Mouse (Mus musculus): Measurements from ENCODE around the gene Tomm20. TPM values are rescaled to one million over a fixed set of nuclear protein-coding genes. Genes with fewer than 3 reads are reported as not detected.
"Not testable (repeated sequence)": the region's sequence is repeated elsewhere in the genome, so short reads cannot be mapped to it uniquely, and the experiment has no call there.

Tomm20 gene
- total and polyA plus RNA-seq, 3 experiments, result 70.1 to 195 (median 96.2) TPM

- Histone ChIP-seq H3K27me3 (ENCODE audit: control insufficient read depth, insufficient read depth, low read length) (no peaks in the 10 kb centered on the region), H3K79me2 (replicated peaks; ENCODE audit: control insufficient read depth, insufficient read depth, low read length) (no peaks in the 10 kb centered on the region), H3K4me3 (no peak overlapping the region), H3K27ac (peak overlapping the region; percentile 86), H3K36me3 (ENCODE audit: control insufficient read depth, insufficient read depth, low read length) (peaks cover 3% of the 10 kb centered on the region; the same call in 1 of the 2 replicates), H3K9ac (ENCODE audit: low read depth, low read length) (peak overlapping the region; percentile 52), H3K4me1 (ENCODE audit: control insufficient read depth, insufficient read depth, low read length) (peaks cover 35% of the 10 kb centered on the region)
- intact Hi-C loops (cut with DNase I), result loop anchor here (2.0 to 5.0 kb wide), 3 partner anchors 79 to 160 kb away; no protein-coding TSS in a partner anchor
- TF ChIP-seq CTCF (IDR thresholded peaks at IDR 0.05) (peak; percentile 56), EP300 (IDR thresholded peaks at IDR 0.05; ENCODE audit: insufficient read depth, low read depth, low read length) (0 out of 2 replicates have a peak, but pooled peaks have one; percentile 19), POLR2A (IDR thresholded peaks at IDR 0.05; ENCODE audit: insufficient read depth, low read depth, low read length) (no peak)
- DNase-seq, result peak in 1 of 2 experiments; percentile 64
- WGBS, result 28% methylated on average over 6 of the region's 6 CpGs
Measured at GRCm38 (mm10) chr8:126917179-126917905, 28.3 kb downstream of the Tomm20 start.

- intact Hi-C loops (cut with DNase I), result loop anchor here (2.0 to 5.0 kb wide), 3 partner anchors 78 to 159 kb away; no protein-coding TSS in a partner anchor
- Histone ChIP-seq H3K79me2 (replicated peaks; ENCODE audit: control insufficient read depth, insufficient read depth, low read length) (no peaks in the 10 kb centered on the region), H3K4me1 (ENCODE audit: control insufficient read depth, insufficient read depth, low read length) (peaks cover 35% of the 10 kb centered on the region), H3K36me3 (ENCODE audit: control insufficient read depth, insufficient read depth, low read length) (peaks cover 3% of the 10 kb centered on the region; the same call in 1 of the 2 replicates), H3K27ac (peak overlapping the region; percentile 86), H3K4me3 (no peak overlapping the region), H3K9ac (ENCODE audit: low read depth, low read length) (no peak overlapping the region), H3K27me3 (ENCODE audit: control insufficient read depth, insufficient read depth, low read length) (no peaks in the 10 kb centered on the region)
- DNase-seq, result no peak
- TF ChIP-seq POLR2A (IDR thresholded peaks at IDR 0.05; ENCODE audit: insufficient read depth, low read depth, low read length) (no peak), CTCF (IDR thresholded peaks at IDR 0.05) (no peak), EP300 (IDR thresholded peaks at IDR 0.05; ENCODE audit: insufficient read depth, low read depth, low read length) (no peak)
- WGBS, result 91% methylated on average over 4 of the region's 4 CpGs
Measured at GRCm38 (mm10) chr8:126916611-126917010, 29.0 kb downstream of the Tomm20 start.

- H3K27ac ChIP-seq, result peak overlapping the region; percentile 66
- H3K9ac ChIP-seq (ENCODE audit: low read depth, low read length), result peak overlapping the region; percentile 45
Measured at GRCm38 (mm10) chr8:126914609-126915375, 30.9 kb downstream of the Tomm20 start.

GRCm38 (mm10) chr8:126914107-126914490 lies 31.5 kb downstream of the Tomm20 start:
- intact Hi-C loops (cut with DNase I), result not testable (repeated sequence)
- H3K4me1 ChIP-seq (ENCODE audit: control insufficient read depth, insufficient read depth, low read length), result peaks cover 35% of the 10 kb centered on the region

More at GRCm38 (mm10) chr8:126914609-126915375, 30.9 kb downstream of the Tomm20 start:
- peak in 1 of 2 experiments; percentile 49 for DNase-seq
- no peaks in the 10 kb centered on the region for H3K27me3 ChIP-seq (ENCODE audit: control insufficient read depth, insufficient read depth, low read length)
- H3K36me3 ChIP-seq (ENCODE audit: control insufficient read depth, insufficient read depth, low read length), result peaks cover 3% of the 10 kb centered on the region; the same call in 1 of the 2 replicates
- H3K4me1 ChIP-seq (ENCODE audit: control insufficient read depth, insufficient read depth, low read length), result peaks cover 35% of the 10 kb centered on the region
- H3K79me2 ChIP-seq (replicated peaks; ENCODE audit: control insufficient read depth, insufficient read depth, low read length), result no peaks in the 10 kb centered on the region
- no peak for TF ChIP-seq CTCF (IDR thresholded peaks at IDR 0.05)
- peak; percentile 46; the same call in 1 of the 2 replicates for TF ChIP-seq EP300 (IDR thresholded peaks at IDR 0.05; ENCODE audit: insufficient read depth, low read depth, low read length)
- intact Hi-C loops (cut with DNase I), result loop anchor here (5.0 kb wide), 1 partner anchor 157 kb away; no protein-coding TSS in a partner anchor
- no peak overlapping the region for H3K4me3 ChIP-seq
- 19% methylated on average over 10 of the region's 10 CpGs for WGBS

GRCm38 (mm10) chr8:126913241-126914106 lies 32.2 kb downstream of the Tomm20 start:
- 41% methylated on average over 12 of the region's 12 CpGs for WGBS
- intact Hi-C loops (cut with DNase I), result loop anchor here (2.0 kb wide), 1 partner anchor 27 kb away; no protein-coding TSS in a partner anchor
- Histone ChIP-seq H3K36me3 (ENCODE audit: control insufficient read depth, insufficient read depth, low read length) (peaks cover 3% of the 10 kb centered on the region; the same call in 1 of the 2 replicates), H3K4me1 (ENCODE audit: control insufficient read depth, insufficient read depth, low read length) (peaks cover 40% of the 10 kb centered on the region), H3K27me3 (ENCODE audit: control insufficient read depth, insufficient read depth, low read length) (no peaks in the 10 kb centered on the region), H3K4me3 (no peak overlapping the region), H3K27ac (peak overlapping the region; percentile 55), H3K79me2 (replicated peaks; ENCODE audit: control insufficient read depth, insufficient read depth, low read length) (no peaks in the 10 kb centered on the region), H3K9ac (ENCODE audit: low read depth, low read length) (peak overlapping the region; percentile 6; the same call in 1 of the 2 replicates)
- peak; percentile 77 to 85 for DNase-seq
- 0 out of 2 replicates have a peak, but pooled peaks have one; percentile 4 for TF ChIP-seq EP300 (IDR thresholded peaks at IDR 0.05; ENCODE audit: insufficient read depth, low read depth, low read length)
- TF ChIP-seq CTCF (IDR thresholded peaks at IDR 0.05), result no peak

More at GRCm38 (mm10) chr8:126914107-126914490, 31.5 kb downstream of the Tomm20 start:
- 66% methylated on average over 10 of the region's 10 CpGs for WGBS
- not testable (repeated sequence) for DNase-seq; H3K79me2 ChIP-seq (replicated peaks; ENCODE audit: control insufficient read depth, insufficient read depth, low read length); H3K9ac ChIP-seq (ENCODE audit: low read depth, low read length); H3K36me3 ChIP-seq (ENCODE audit: control insufficient read depth, insufficient read depth, low read length); H3K27me3 ChIP-seq (ENCODE audit: control insufficient read depth, insufficient read depth, low read length); H3K4me3 ChIP-seq
- H3K27ac ChIP-seq, result peak overlapping the region; percentile 55
